In genomic region chr9:23156820-23157570, GRCm38 (mm10) we compare ENCODE assay signal across 15 mouse cellular contexts.
DNase-seq lines count a peak whose midpoint lies in the region; ATAC-seq and TF ChIP-seq lines count a peak whose summit lies in the region.
"Had no signal": no experiment of that assay in that cellular context is flagged by ENCODE, and none has a peak within 500 bp of the region (broad histone marks: within the 10 kb centered on the region; RNA-seq: fewer than 3 reads in every experiment).

No protein-coding gene starts in this region.

- peak; percentile 10 to 20 for DNase-seq in cerebellum, postnatal 14 days
- DNase-seq in cerebellum, adult 2 months: no peak
- DNase-seq in kidney, postnatal 14 days: peak; percentile 18
- DNase-seq in kidney, adult 8-10 months: no peak
- peak; percentile 46 for DNase-seq in ovary, postnatal 36 days (ENCODE audit: low spot score)
- no peak for DNase-seq in urinary bladder, postnatal 14 days (ENCODE audit: low spot score)
- DNase-seq in midbrain, postnatal 0 days (ENCODE audit: low spot score): no peak
- DNase-seq: lung, postnatal 10 days; retina, postnatal 1 day; thymus, adult 2 months had no signal

- ATAC-seq in midbrain, postnatal 0 days (ENCODE audit: low FRiP score): no peak
- ATAC-seq: inflammation-experienced regulatory T-cells, adult 6 months had no signal

- H3K36me3 ChIP-seq in midbrain, postnatal 0 days (ENCODE audit: insufficient read depth, low read length): no peaks in the 10 kb centered on the region
- H3K36me3 ChIP-seq: embryonic facial prominence, embryonic 15.5 days; midbrain, embryonic 10.5 days had no signal

- no peaks in the 10 kb centered on the region for H3K4me1 ChIP-seq in cerebellum, adult 2 months (ENCODE audit: control insufficient read depth, insufficient read depth, low read length)
- peaks cover 11% of the 10 kb centered on the region for H3K4me1 ChIP-seq in embryonic fibroblast, embryonic 13.5 days (ENCODE audit: control insufficient read depth, insufficient read depth, low read length)
- no peaks in the 10 kb centered on the region for H3K4me1 ChIP-seq in midbrain, postnatal 0 days (ENCODE audit: insufficient read depth, low read length)
- H3K4me1 ChIP-seq: midbrain, embryonic 10.5 days had no signal

- H3K27ac ChIP-seq in cerebellum, adult 2 months (ENCODE audit: insufficient read depth, low read length): no peak overlapping the region
- peak overlapping the region; percentile 35 for H3K27ac ChIP-seq in embryonic fibroblast, embryonic 13.5 days (ENCODE audit: insufficient read depth, low read length)
- no peak overlapping the region for H3K27ac ChIP-seq in midbrain, postnatal 0 days (ENCODE audit: low read depth, low read length)
- H3K27ac ChIP-seq: embryonic facial prominence, embryonic 15.5 days; midbrain, embryonic 10.5 days had no signal

- no peak for TF ChIP-seq POLR2A in cerebellum, adult 2 months (IDR thresholded peaks at IDR 0.05; ENCODE audit: borderline replicate concordance, insufficient read depth, low read length)
- no peak for TF ChIP-seq POLR2A in embryonic fibroblast, embryonic 13.5 days (IDR thresholded peaks at IDR 0.05; ENCODE audit: low read depth, low read length)

- no peak overlapping the region for H3K9ac ChIP-seq in midbrain, postnatal 0 days (replicated peaks; ENCODE audit: low read length, poor library complexity, severe bottlenecking)
- H3K9ac ChIP-seq: embryonic facial prominence, embryonic 15.5 days had no signal

- no peak overlapping the region for H3K4me2 ChIP-seq in midbrain, postnatal 0 days (ENCODE audit: low read depth, low read length, poor library complexity, severe bottlenecking)
- H3K4me2 ChIP-seq: embryonic facial prominence, embryonic 15.5 days; liver, embryonic 11.5 days had no signal

- H3K9me3 ChIP-seq in midbrain, postnatal 0 days (ENCODE audit: low read length): no peaks in the 10 kb centered on the region
- H3K9me3 ChIP-seq: embryonic facial prominence, embryonic 15.5 days; midbrain, embryonic 10.5 days had no signal

- TF ChIP-seq CTCF in cerebellum, adult 2 months (IDR thresholded peaks at IDR 0.05; ENCODE audit: borderline replicate concordance, insufficient read depth, low read depth, low read length): no peak
- no peak for TF ChIP-seq CTCF in embryonic fibroblast, embryonic 13.5 days (IDR thresholded peaks at IDR 0.05; ENCODE audit: borderline replicate concordance, insufficient read depth, low read length)
- TF ChIP-seq CTCF in midbrain, postnatal 0 days (IDR thresholded peaks at IDR 0.05): no peak

- no peak overlapping the region for H3K4me3 ChIP-seq in cerebellum, adult 2 months (replicated peaks; ENCODE audit: insufficient read depth, low read depth, low read length)
- no peak overlapping the region for H3K4me3 ChIP-seq in embryonic fibroblast, embryonic 13.5 days (ENCODE audit: insufficient read depth, low read length)
- no peak overlapping the region for H3K4me3 ChIP-seq in midbrain, postnatal 0 days (ENCODE audit: low read depth, low read length)
- H3K4me3 ChIP-seq: embryonic facial prominence, embryonic 15.5 days; midbrain, embryonic 10.5 days had no signal

- no peaks in the 10 kb centered on the region for H3K27me3 ChIP-seq in cerebellum, adult 2 months (ENCODE audit: control insufficient read depth, insufficient read depth, low read length)
- no peaks in the 10 kb centered on the region for H3K27me3 ChIP-seq in midbrain, postnatal 0 days (ENCODE audit: insufficient read depth, low read length)
- H3K27me3 ChIP-seq: embryonic facial prominence, embryonic 15.5 days had no signal

- 20% methylated on average over 5 of the region's 5 CpGs for WGBS in cerebellum, adult 2 months
- WGBS in midbrain, postnatal 0 days: 66% methylated on average over 5 of the region's 5 CpGs

Comparison
In these comparisons a context has a peak if more than half of its experiments do, and no peak if none do; other contexts are left out.
1. DNase-seq: peak in cerebellum, postnatal 14 days (2 of 2), kidney, postnatal 14 days (single experiment) and ovary, postnatal 36 days (single experiment); none in cerebellum, adult 2 months (0 of 2), kidney, adult 8-10 months (0 of 2), urinary bladder, postnatal 14 days (single experiment) and midbrain, postnatal 0 days (single experiment).